Mouse (Mus musculus) heart, embryonic 14.5 days (tissue): Measurements from ENCODE around the gene Pdcd11. TPM values are rescaled to one million over a fixed set of nuclear protein-coding genes. Genes with fewer than 3 reads are reported as not detected.
A peak's percentile ranks its signal among the peaks of the same experiment; 100 is the strongest.

Experiments
- ATAC-seq: fragments of 200-750 bp; cut with Nextera tagmentation; 2 replicates; pipeline ENCODE4 v1.8.0; 2017; ENCODE audit warnings: low read depth, moderate TSS enrichment; ENCODE audit not compliant: insufficient number of reproducible peaks, insufficient read depth, low FRiP score
- H3K27ac ChIP-seq, 2 experiments: fragments of 200-500 bp in 1 of 2; fragments of 300-500 bp in 1 of 2; sonication (generic) in 1 of 2; replicated peaks in 1 of 2; 2 replicates each; pipeline ENCODE4 v1.5.1; 2012 to 2014; ENCODE audit warnings: low read depth in 2 of 2, low read length in 2 of 2, control low read depth in 1 of 2, mild to moderate bottlenecking in 1 of 2, mixed read lengths in 1 of 2; ENCODE audit not compliant: control insufficient read depth in 1 of 2, insufficient read depth in 1 of 2
- H3K27me3 ChIP-seq: fragments of 300-500 bp; sonication (generic); 2 replicates; pipeline ENCODE4 v1.6.1; 2014; ENCODE audit warnings: mild to moderate bottlenecking, low read length, control low read depth; ENCODE audit not compliant: control insufficient read depth, insufficient read depth
- H3K36me3 ChIP-seq: fragments of 300-500 bp; sonication (generic); 2 replicates; pipeline ENCODE4 v1.6.1; 2014; ENCODE audit warnings: mild to moderate bottlenecking, control low read depth, low read length, mixed read lengths; ENCODE audit not compliant: control insufficient read depth, insufficient read depth
- H3K4me1 ChIP-seq, 2 experiments: fragments of 200-500 bp in 1 of 2; fragments of 300-500 bp in 1 of 2; sonication (generic) in 1 of 2; 2 replicates each; pipeline ENCODE4 v1.6.1; 2012 to 2014; ENCODE audit warnings: low read length in 2 of 2, control low read depth in 1 of 2, mixed read lengths in 1 of 2; ENCODE audit not compliant: control insufficient read depth in 2 of 2, insufficient read depth in 2 of 2
- H3K4me2 ChIP-seq: fragments of 300-500 bp; sonication (generic); 2 replicates; pipeline ENCODE4 v1.6.1; 2014; ENCODE audit warnings: mild to moderate bottlenecking, low read length
- H3K4me3 ChIP-seq, 2 experiments: fragments of 200-500 bp in 1 of 2; fragments of 300-500 bp in 1 of 2; sonication (generic) in 1 of 2; 2 replicates each; pipeline ENCODE4 v1.5.1; 2012 to 2014; ENCODE audit warnings: low read length in 2 of 2, mild to moderate bottlenecking in 2 of 2, control low read depth in 1 of 2, low read depth in 1 of 2, moderate library complexity in 1 of 2; ENCODE audit not compliant: control insufficient read depth in 1 of 2, insufficient read depth in 1 of 2
- H3K9ac ChIP-seq: fragments of 300-500 bp; sonication (generic); 2 replicates; pipeline ENCODE4 v1.6.1; 2014; ENCODE audit warnings: mild to moderate bottlenecking, low read length
- H3K9me3 ChIP-seq: fragments of 300-500 bp; sonication (generic); 2 replicates; pipeline ENCODE4 v1.6.1; 2016; ENCODE audit warnings: low read length, control low read depth; ENCODE audit not compliant: control insufficient read depth
- WGBS: fragments of 180-500 bp; shearing (Covaris S2); extraction: QIAGEN DNeasy Blood & Tissue Kit; methylation state at CpG from one replicate; pipeline ENCODE4 v1.1.7; 2014; 5-methylcytosine and 5-hydroxymethylcytosine counted together
- polyA plus RNA-seq: library from polyadenylated mRNA; unstranded; fragments of >200 nt; fragmentation: Nextera tagmentation; extraction: Ambion mirVana; gene quantifications from 2 replicates; pipeline ENCODE4 v1.2.1, GENCODE M21; 2014

Pdcd11 gene
- polyA plus RNA-seq, 1 experiment from 2014 or later: 5.3 TPM

- Histone ChIP-seq H3K36me3 (peaks cover 51% of the 10 kb centered on the region), H3K27ac (peak overlapping the region; percentile 82 to 92), H3K9ac (peak overlapping the region; percentile 100), H3K9me3 (no peaks in the 10 kb centered on the region), H3K4me3 (peak overlapping the region; percentile 76 to 90), H3K27me3 (no peaks in the 10 kb centered on the region), H3K4me2 (peak overlapping the region; percentile 82), H3K4me1 (peaks cover 0 to 25% of the 10 kb centered on the region in 2 experiments; a peak in 2 of 4 replicates)
- ATAC-seq: peak; percentile 36; the same call in 1 of the 2 replicates
- WGBS: under 1% methylated on average over 36 of the region's 36 CpGs
Observed at GRCm38 (mm10) chr19:47089718-47090525, 646 bp upstream of the Pdcd11 start.

- no peak overlapping the region for H3K4me2 ChIP-seq
- H3K27me3 ChIP-seq: no peaks in the 10 kb centered on the region
- no peak overlapping the region for H3K27ac ChIP-seq
- no peak for ATAC-seq
- H3K4me3 ChIP-seq: no peak overlapping the region
- WGBS: 68% methylated on average over 5 of the region's 5 CpGs
- H3K9me3 ChIP-seq: no peaks in the 10 kb centered on the region
- no peaks in the 10 kb centered on the region for H3K4me1 ChIP-seq
- peaks cover 97% of the 10 kb centered on the region for H3K36me3 ChIP-seq
- H3K9ac ChIP-seq: no peak overlapping the region
Observed at GRCm38 (mm10) chr19:47101080-47101479, 10.5 kb downstream of the Pdcd11 start.

- no peak overlapping the region for H3K9ac ChIP-seq
- ATAC-seq: no peak
- H3K4me3 ChIP-seq: no peak overlapping the region
- H3K27me3 ChIP-seq: no peaks in the 10 kb centered on the region
- H3K9me3 ChIP-seq: no peaks in the 10 kb centered on the region
- no peak overlapping the region for H3K4me2 ChIP-seq
- WGBS: 83% methylated on average over 9 of the region's 9 CpGs
- H3K4me1 ChIP-seq: no peaks in the 10 kb centered on the region
- H3K27ac ChIP-seq: no peak overlapping the region
- H3K36me3 ChIP-seq: peaks cover 97% of the 10 kb centered on the region
Observed at GRCm38 (mm10) chr19:47104641-47105271, 14.2 kb downstream of the Pdcd11 start.

GRCm38 (mm10) chr19:47118634-47119033 lies 28.1 kb downstream of the Pdcd11 start:
- no peak overlapping the region for H3K4me2 ChIP-seq
- ATAC-seq: no peak
- WGBS: 80% methylated on average over 2 of the region's 2 CpGs
- no peak overlapping the region for H3K27ac ChIP-seq
- H3K27me3 ChIP-seq: no peaks in the 10 kb centered on the region
- H3K9ac ChIP-seq: no peak overlapping the region
- H3K4me1 ChIP-seq: peaks cover 0 to 5% of the 10 kb centered on the region in 2 experiments; a peak in 1 of 4 replicates
- no peaks in the 10 kb centered on the region for H3K9me3 ChIP-seq
- no peak overlapping the region for H3K4me3 ChIP-seq
- peaks cover 78% of the 10 kb centered on the region for H3K36me3 ChIP-seq

GRCm38 (mm10) chr19:47121054-47121453 lies 30.5 kb downstream of the Pdcd11 start:
- no peak overlapping the region for H3K27ac ChIP-seq
- no peak overlapping the region for H3K4me2 ChIP-seq
- H3K9ac ChIP-seq: no peak overlapping the region
- no peaks in the 10 kb centered on the region for H3K9me3 ChIP-seq
- 46% methylated on average over 4 of the region's 4 CpGs for WGBS
- no peak for ATAC-seq
- H3K27me3 ChIP-seq: no peaks in the 10 kb centered on the region
- peaks cover 78% of the 10 kb centered on the region for H3K36me3 ChIP-seq
- no peak overlapping the region for H3K4me3 ChIP-seq
- peaks cover 5 to 11% of the 10 kb centered on the region in 2 experiments; a peak in 2 of 4 replicates for H3K4me1 ChIP-seq

GRCm38 (mm10) chr19:47122802-47123201 lies 32.2 kb downstream of the Pdcd11 start:
- Histone ChIP-seq H3K4me3 (no peak overlapping the region), H3K36me3 (peaks cover 79% of the 10 kb centered on the region), H3K4me2 (no peak overlapping the region), H3K27me3 (no peaks in the 10 kb centered on the region), H3K27ac (no peak overlapping the region), H3K4me1 (peaks cover 0 to 11% of the 10 kb centered on the region in 2 experiments; a peak in 2 of 4 replicates), H3K9me3 (no peaks in the 10 kb centered on the region), H3K9ac (no peak overlapping the region)
- WGBS: 21% methylated on average over 2 of the region's 2 CpGs
- no peak for ATAC-seq

- no peak overlapping the region for H3K4me2 ChIP-seq
- WGBS: 90% methylated on average over 10 of the region's 10 CpGs
- no peak overlapping the region for H3K4me3 ChIP-seq
- no peaks in the 10 kb centered on the region for H3K27me3 ChIP-seq
- H3K27ac ChIP-seq: no peak overlapping the region
- ATAC-seq: no peak
- H3K4me1 ChIP-seq: peaks cover 0 to 11% of the 10 kb centered on the region in 2 experiments; a peak in 2 of 4 replicates
- H3K9ac ChIP-seq: no peak overlapping the region
- no peaks in the 10 kb centered on the region for H3K9me3 ChIP-seq
- peaks cover 95% of the 10 kb centered on the region for H3K36me3 ChIP-seq
Observed at GRCm38 (mm10) chr19:47128164-47128563, 37.6 kb downstream of the Pdcd11 start.
